15 mouse cellular contexts compared by ENCODE assay signal in genomic region chr7:128554502-128554901, GRCm38 (mm10). TPM values are rescaled to one million over a fixed set of nuclear protein-coding genes. Genes with fewer than 3 reads are reported as not detected.
DNase-seq lines count a peak whose midpoint lies in the region; ATAC-seq and TF ChIP-seq lines count a peak whose summit lies in the region.
"Had no signal": no experiment of that assay in that cellular context is flagged by ENCODE, and none has a peak within 500 bp of the region (broad histone marks: within the 10 kb centered on the region; RNA-seq: fewer than 3 reads in every experiment).

No protein-coding gene starts in this region.

- H3K9me3 ChIP-seq in megakaryocyte, embryonic 14.5 days: peaks cover 4% of the 10 kb centered on the region
- no peaks in the 10 kb centered on the region for H3K9me3 ChIP-seq in midbrain, embryonic 13.5 days
- H3K9me3 ChIP-seq in hindbrain, embryonic 13.5 days: no peaks in the 10 kb centered on the region
- H3K9me3 ChIP-seq: liver, embryonic 15.5 days; neural tube, embryonic 15.5 days had no signal

- peaks cover 37% of the 10 kb centered on the region for H3K4me1 ChIP-seq in megakaryocyte, embryonic 14.5 days
- peaks cover 20% of the 10 kb centered on the region for H3K4me1 ChIP-seq in olfactory bulb, adult 2 months (ENCODE audit: control insufficient read depth, insufficient read depth, low read length)
- H3K4me1 ChIP-seq in midbrain, embryonic 13.5 days (replicated peaks): peaks cover 25% of the 10 kb centered on the region
- peaks cover 27% of the 10 kb centered on the region for H3K4me1 ChIP-seq in hindbrain, embryonic 13.5 days (replicated peaks)
- H3K4me1 ChIP-seq: liver, embryonic 15.5 days had no signal

- peak overlapping the region; percentile 65 for H3K4me3 ChIP-seq in megakaryocyte, embryonic 14.5 days (replicated peaks)
- H3K4me3 ChIP-seq in olfactory bulb, adult 2 months (ENCODE audit: insufficient read depth, low read depth, low read length): no peak overlapping the region
- H3K4me3 ChIP-seq in midbrain, embryonic 13.5 days (replicated peaks): no peak overlapping the region
- H3K4me3 ChIP-seq in hindbrain, embryonic 13.5 days: no peak overlapping the region
- H3K4me3 ChIP-seq: liver, embryonic 15.5 days; neural tube, embryonic 15.5 days had no signal

- no peak overlapping the region for H3K9ac ChIP-seq in midbrain, embryonic 13.5 days (replicated peaks)
- H3K9ac ChIP-seq in hindbrain, embryonic 13.5 days: no peak overlapping the region
- H3K9ac ChIP-seq: liver, embryonic 15.5 days; neural tube, embryonic 15.5 days had no signal

- H3K27ac ChIP-seq in olfactory bulb, adult 2 months (ENCODE audit: insufficient read depth, low read depth, low read length): peak overlapping the region; percentile 58; the same call in 1 of the 2 replicates
- no peak overlapping the region for H3K27ac ChIP-seq in midbrain, embryonic 13.5 days
- no peak overlapping the region for H3K27ac ChIP-seq in hindbrain, embryonic 13.5 days
- H3K27ac ChIP-seq: liver, embryonic 15.5 days; neural tube, embryonic 15.5 days had no signal

- no peaks in the 10 kb centered on the region for H3K27me3 ChIP-seq in megakaryocyte, embryonic 14.5 days (replicated peaks)
- H3K27me3 ChIP-seq in midbrain, embryonic 13.5 days: 0 out of 2 replicates have a peak, but pooled peaks cover 2% of the 10 kb centered on the region
- H3K27me3 ChIP-seq in hindbrain, embryonic 13.5 days: no peaks in the 10 kb centered on the region
- H3K27me3 ChIP-seq: liver, embryonic 15.5 days; neural tube, embryonic 15.5 days had no signal

- no peaks in the 10 kb centered on the region for H3K36me3 ChIP-seq in megakaryocyte, embryonic 14.5 days (replicated peaks; ENCODE audit: low read length)
- no peaks in the 10 kb centered on the region for H3K36me3 ChIP-seq in midbrain, embryonic 13.5 days
- H3K36me3 ChIP-seq in hindbrain, embryonic 13.5 days: no peaks in the 10 kb centered on the region
- H3K36me3 ChIP-seq: liver, embryonic 15.5 days; neural tube, embryonic 15.5 days had no signal

- ATAC-seq in megakaryocyte, adult 5-6 weeks (ENCODE audit: poor library complexity, severe bottlenecking): no peak
- no peak for ATAC-seq in midbrain, embryonic 13.5 days
- no peak for ATAC-seq in hindbrain, embryonic 13.5 days (ENCODE audit: low FRiP score)
- ATAC-seq: CD4-positive, CD25-positive, alpha-beta regulatory T cell, adult 4 months had no signal

- no peak for TF ChIP-seq CTCF in olfactory bulb, adult 2 months (IDR thresholded peaks at IDR 0.05; ENCODE audit: insufficient read depth, low read depth, low read length)

- DNase-seq in adrenal gland, postnatal 25 days: peak; percentile 51
- no peak for DNase-seq in adrenal gland, adult 8-10 months
- DNase-seq in c-Kit-positive CD71-negative TER-119-negative erythroid progenitor cells, embryonic 14.5 days (ENCODE audit: low read depth): peak; percentile 41
- DNase-seq: cerebellum, adult 11-12 months; kidney, adult 11 months; layer of hippocampus, adult 9-11 months had no signal

- 45% methylated on average over 6 of the region's 6 CpGs for WGBS in olfactory bulb, adult 2 months
- WGBS in midbrain, embryonic 13.5 days: 92% methylated on average over 6 of the region's 6 CpGs
- WGBS in hindbrain, embryonic 13.5 days: 90% methylated on average over 6 of the region's 6 CpGs

- H3K4me2 ChIP-seq in midbrain, embryonic 13.5 days (replicated peaks): no peak overlapping the region
- H3K4me2 ChIP-seq in hindbrain, embryonic 13.5 days: no peak overlapping the region
- H3K4me2 ChIP-seq: liver, embryonic 15.5 days; midbrain, embryonic 11.5 days; neural tube, embryonic 15.5 days had no signal

- TF ChIP-seq POLR2A in olfactory bulb, adult 2 months (IDR thresholded peaks at IDR 0.05; ENCODE audit: insufficient read depth, low read depth, low read length): no peak

RNA-seq across cellular contexts. Expression of gene Bag3, which starts 31.1 kb away (rescaled TPM):
- total RNA-seq in adrenal gland, postnatal 25 days (2021): 148 and 181 TPM in 2 replicates
- total RNA-seq in adrenal gland, adult 8-10 months (2022): 100 to 1,000 TPM; 146 to 189 (median 168) TPM
- 42.5 and 84.5 TPM in 2 replicates for polyA plus RNA-seq in megakaryocyte, embryonic 14.5 days (2012; ENCODE audit: insufficient read depth, low replicate concordance)
- total RNA-seq in megakaryocyte, adult 5-6 weeks (2015): 8.8 and 11.1 TPM in 2 replicates
- 7.6 and 7.7 TPM in 2 replicates for total RNA-seq in megakaryocyte, adult 5-6 weeks (2017)
- polyA plus RNA-seq in olfactory bulb, adult 2 months (2012; ENCODE audit: insufficient read depth, insufficient read length, low replicate concordance, missing spikeins): not detected in 2 replicates
- polyA plus RNA-seq in midbrain, embryonic 13.5 days (2015; fragmentation: Nextera tagmentation; extraction: Ambion mirVana): 2.1 and 2.6 TPM in 2 replicates
- 3.2 and 3.3 TPM in 2 replicates for polyA plus RNA-seq in hindbrain, embryonic 13.5 days (2015; fragmentation: Nextera tagmentation; extraction: Ambion mirVana)

RNA-seq across cellular contexts. Expression of gene Inpp5f, which starts 56.6 kb away (rescaled TPM):
- total RNA-seq in adrenal gland, postnatal 25 days (2021): 28.8 and 31.4 TPM in 2 replicates
- total RNA-seq in adrenal gland, adult 8-10 months (2022): 10 to 100 TPM; 21.7 to 32.3 (median 27.2) TPM
- 0.51 TPM in 1 of 2 replicates, not detected in the other for polyA plus RNA-seq in megakaryocyte, embryonic 14.5 days (2012; ENCODE audit: insufficient read depth, low replicate concordance)
- total RNA-seq in megakaryocyte, adult 5-6 weeks (2015): 36.6 and 44.5 TPM in 2 replicates
- total RNA-seq in megakaryocyte, adult 5-6 weeks (2017): 37.3 and 38.9 TPM in 2 replicates
- polyA plus RNA-seq in olfactory bulb, adult 2 months (2012; ENCODE audit: insufficient read depth, insufficient read length, low replicate concordance, missing spikeins): not detected in 2 replicates
- polyA plus RNA-seq in midbrain, embryonic 13.5 days (2015; fragmentation: Nextera tagmentation; extraction: Ambion mirVana): 306 and 336 TPM in 2 replicates
- 305 and 308 TPM in 2 replicates for polyA plus RNA-seq in hindbrain, embryonic 13.5 days (2015; fragmentation: Nextera tagmentation; extraction: Ambion mirVana)

Comparison
In these comparisons a context has a peak if more than half of its experiments do, and no peak if none do; other contexts are left out.
1. RNA of gene Bag3, which starts 31.1 kb away (polyA plus RNA-seq): 42.5 to 84.5 TPM in megakaryocyte, embryonic 14.5 days; 3.2 to 3.3 TPM in hindbrain, embryonic 13.5 days, 2.1 to 2.6 TPM in midbrain, embryonic 13.5 days and not detected in olfactory bulb, adult 2 months; every median in the first group is over 10 times any median in the second.
2. RNA of gene Inpp5f, which starts 56.6 kb away (polyA plus RNA-seq): 306 to 336 TPM in midbrain, embryonic 13.5 days, 305 to 308 TPM in hindbrain, embryonic 13.5 days and not detected in olfactory bulb, adult 2 months; 0.51 TPM in megakaryocyte, embryonic 14.5 days; every median in the first group is over 10 times any median in the second.